Mouse (Mus musculus) kidney, adult 2 months (tissue): Measurements from ENCODE around the gene Fam83e. TPM values are rescaled to one million over a fixed set of nuclear protein-coding genes. Genes with fewer than 3 reads are reported as not detected.

Source experiments
- DNase-seq: peaks from one replicate; pipeline ENCODE4 v3.0.0; 2021
- H3K27ac ChIP-seq: fragments of 200-500 bp; 2 replicates; pipeline ENCODE4 v1.5.1; 2012; ENCODE audit warnings: low read depth, low read length, control low read depth, inconsistent platforms; ENCODE audit not compliant: insufficient read depth
- H3K27me3 ChIP-seq: fragments of 200-500 bp; replicated peaks from 2 replicates; pipeline ENCODE4 v1.6.1; 2012; ENCODE audit warnings: mild to moderate bottlenecking, moderate library complexity, low read length, inconsistent platforms; ENCODE audit not compliant: control insufficient read depth, insufficient read depth
- H3K36me3 ChIP-seq: fragments of 200-500 bp; 2 replicates; pipeline ENCODE4 v1.6.1; 2012; ENCODE audit warnings: mild to moderate bottlenecking, moderate library complexity, low read length, inconsistent platforms; ENCODE audit not compliant: control insufficient read depth, insufficient read depth
- H3K4me1 ChIP-seq: fragments of 200-500 bp; 2 replicates; pipeline ENCODE4 v1.6.1; 2011; ENCODE audit warnings: low read length; ENCODE audit not compliant: control insufficient read depth, insufficient read depth
- H3K4me3 ChIP-seq: fragments of 200-500 bp; 2 replicates; pipeline ENCODE4 v1.5.1; 2011; ENCODE audit warnings: mild to moderate bottlenecking, low read depth, low read length, control low read depth; ENCODE audit not compliant: insufficient read depth
- CTCF ChIP-seq: fragments of 200-500 bp; conservative IDR thresholded peaks from 2 replicates; pipeline ENCODE4 v1.5.1; 2011; ENCODE audit warnings: low read depth, mild to moderate bottlenecking, control low read depth, low read length, moderate library complexity, mixed read lengths; ENCODE audit not compliant: insufficient read depth, insufficient read length
- POLR2A ChIP-seq: fragments of 200-500 bp; IDR thresholded peaks from one replicate; pipeline ENCODE4 v1.6.1; 2011; ENCODE audit warnings: low read depth, low read length, control low read depth
- WGBS: fragments of 180-500 bp; shearing (Covaris S2); methylation state at CpG from one replicate; pipeline ENCODE4 v1.1.7; 2018; 5-methylcytosine and 5-hydroxymethylcytosine counted together
- polyA plus RNA-seq: library from polyadenylated mRNA; depleted of rRNA; stranded (reverse); fragments of >200 nt; gene quantifications from 2 replicates; pipeline ENCODE4 v1.2.3, GENCODE M21; 2012

The Fam83e gene
- polyA plus RNA-seq, 1 experiment, result 0.19 TPM

GRCm38 (mm10) chr7:45741777-45742176, 20.8 kb downstream of the Fam83e start:
- Histone ChIP-seq H3K4me3 (peak overlapping the region; percentile 45), H3K36me3 (no peaks in the 10 kb centered on the region), H3K27ac (peak overlapping the region; percentile 12; the same call in 1 of the 2 replicates), H3K27me3 (no peaks in the 10 kb centered on the region), H3K4me1 (no peaks in the 10 kb centered on the region)
- 44% methylated on average over 11 of the region's 11 CpGs for WGBS
- no peak for TF ChIP-seq CTCF
- TF ChIP-seq POLR2A, result no peak
- DNase-seq, result no peak

GRCm38 (mm10) chr7:45742338-45742737, 21.3 kb downstream of the Fam83e start:
- Histone ChIP-seq H3K27me3 (no peaks in the 10 kb centered on the region), H3K4me3 (peak overlapping the region; percentile 45), H3K4me1 (no peaks in the 10 kb centered on the region), H3K27ac (no peak overlapping the region), H3K36me3 (no peaks in the 10 kb centered on the region)
- WGBS, result 34% methylated on average over 19 of the region's 19 CpGs
- no peak for DNase-seq
- TF ChIP-seq CTCF (peak; percentile 44), POLR2A (no peak)

- Histone ChIP-seq H3K4me3 (no peak overlapping the region), H3K36me3 (no peaks in the 10 kb centered on the region), H3K27ac (no peak overlapping the region), H3K4me1 (no peaks in the 10 kb centered on the region), H3K27me3 (no peaks in the 10 kb centered on the region)
- TF ChIP-seq CTCF (no peak), POLR2A (no peak)
- 25% methylated on average over 2 of the region's 2 CpGs for WGBS
- DNase-seq, result peak; percentile 80
These were observed 23.4 kb downstream of the Fam83e start for GRCm38 (mm10) chr7:45744387-45744786.

- no peaks in the 10 kb centered on the region for H3K36me3 ChIP-seq
- peaks cover 3% of the 10 kb centered on the region; the same call in 1 of the 2 replicates for H3K4me1 ChIP-seq
- TF ChIP-seq CTCF (peak; percentile 46), POLR2A (no peak)
- no peak overlapping the region for H3K27ac ChIP-seq
- WGBS, result 69% methylated on average over 6 of the region's 6 CpGs
- no peak for DNase-seq
- H3K27me3 ChIP-seq, result no peaks in the 10 kb centered on the region
- H3K4me3 ChIP-seq, result no peak overlapping the region
These were observed 25.5 kb downstream of the Fam83e start for GRCm38 (mm10) chr7:45746518-45746917.

GRCm38 (mm10) chr7:45747450-45747849, 26.4 kb downstream of the Fam83e start:
- H3K36me3 ChIP-seq, result no peaks in the 10 kb centered on the region
- TF ChIP-seq CTCF, result no peak
- no peak for TF ChIP-seq POLR2A
- peaks cover 3% of the 10 kb centered on the region; the same call in 1 of the 2 replicates for H3K4me1 ChIP-seq
- H3K4me3 ChIP-seq, result no peak overlapping the region
- WGBS, result 77% methylated on average over 5 of the region's 5 CpGs
- no peaks in the 10 kb centered on the region for H3K27me3 ChIP-seq
- DNase-seq, result no peak
- H3K27ac ChIP-seq, result peak overlapping the region; percentile 33; the same call in 1 of the 2 replicates

GRCm38 (mm10) chr7:45748110-45748509, 27.1 kb downstream of the Fam83e start:
- H3K27ac ChIP-seq, result peak overlapping the region; percentile 33
- H3K4me1 ChIP-seq, result peaks cover 3% of the 10 kb centered on the region; the same call in 1 of the 2 replicates
- 57% methylated on average over 7 of the region's 7 CpGs for WGBS
- H3K36me3 ChIP-seq, result no peaks in the 10 kb centered on the region
- no peaks in the 10 kb centered on the region for H3K27me3 ChIP-seq
- no peak for TF ChIP-seq POLR2A
- no peak overlapping the region for H3K4me3 ChIP-seq
- DNase-seq, result peak; percentile 53

- H3K27ac ChIP-seq, result no peak overlapping the region
- H3K27me3 ChIP-seq, result no peaks in the 10 kb centered on the region
- DNase-seq, result no peak
- 39% methylated on average over 10 of the region's 10 CpGs for WGBS
- H3K36me3 ChIP-seq, result no peaks in the 10 kb centered on the region
- TF ChIP-seq CTCF, result no peak
- no peak for TF ChIP-seq POLR2A
- H3K4me1 ChIP-seq, result peaks cover 3% of the 10 kb centered on the region; the same call in 1 of the 2 replicates
- no peak overlapping the region for H3K4me3 ChIP-seq
These were observed 28.4 kb downstream of the Fam83e start for GRCm38 (mm10) chr7:45749401-45749800.
